Mouse (Mus musculus): ENCODE results near the gene Rap1a. TPM values are rescaled to one million over a fixed set of nuclear protein-coding genes. Genes with fewer than 3 reads are reported as not detected.

Rap1a gene
- polyA plus RNA-seq, 2 experiments, result 37.4 to 86.2 TPM

- no peaks in the 10 kb centered on the region for H3K9me3 ChIP-seq (ENCODE audit: control insufficient read depth, low read length)
- no peaks in the 10 kb centered on the region for H3K36me3 ChIP-seq (replicated peaks; ENCODE audit: control insufficient read depth, insufficient read depth, low read depth)
- DNase-seq (ENCODE audit: low read depth in 3 of 3, low spot score in 3 of 3), result no peak
- no peak overlapping the region for H3K4me2 ChIP-seq (ENCODE audit: low read depth)
- no peak overlapping the region for H3K27ac ChIP-seq
- H3K4me3 ChIP-seq (ENCODE audit: insufficient read depth in 1 of 2, low read depth in 2 of 2, low read length in 2 of 2), result no peak overlapping the region
- no peak for TF ChIP-seq CTCF (IDR thresholded peaks at IDR 0.05; ENCODE audit: low read depth)
- 0 out of 2 replicates have a peak, but pooled peaks have one; percentile 55 for TF ChIP-seq EP300 (IDR thresholded peaks at IDR 0.05; ENCODE audit: low read depth)
- WGBS (ENCODE audit: insufficient replicate concordance), result 30% methylated on average over 3 of the region's 3 CpGs
- H3K27me3 ChIP-seq (ENCODE audit: control insufficient read depth, insufficient read depth, low read length), result no peaks in the 10 kb centered on the region
- H3K4me1 ChIP-seq (replicated peaks; ENCODE audit: control insufficient read depth in 2 of 2, insufficient read depth in 2 of 2, low read length in 1 of 2), result peaks cover 8% of the 10 kb centered on the region in 2 experiments
- peak; percentile 39 for ATAC-seq (ENCODE audit: insufficient read depth)
- H3K9ac ChIP-seq (replicated peaks), result no peak overlapping the region
Observed at GRCm38 (mm10) chr3:105836883-105837282, 35.7 kb upstream of the Rap1a start.

- Histone ChIP-seq H3K4me1 (replicated peaks; ENCODE audit: control insufficient read depth in 2 of 2, insufficient read depth in 2 of 2, low read length in 1 of 2) (peaks cover 8% of the 10 kb centered on the region in 2 experiments), H3K9ac (replicated peaks) (peak overlapping the region; percentile 27; the same call in 1 of the 2 replicates), H3K27me3 (ENCODE audit: control insufficient read depth, insufficient read depth, low read length) (no peaks in the 10 kb centered on the region), H3K9me3 (ENCODE audit: control insufficient read depth, low read length) (no peaks in the 10 kb centered on the region), H3K36me3 (replicated peaks; ENCODE audit: control insufficient read depth, insufficient read depth, low read depth) (no peaks in the 10 kb centered on the region), H3K4me3 (ENCODE audit: insufficient read depth in 1 of 2, low read depth in 2 of 2, low read length in 2 of 2) (no peak overlapping the region), H3K27ac (no peak overlapping the region), H3K4me2 (ENCODE audit: low read depth) (no peak overlapping the region)
- no peak for DNase-seq (ENCODE audit: low read depth in 3 of 3, low spot score in 3 of 3)
- peak; percentile 20; the same call in 1 of the 2 replicates for TF ChIP-seq EP300 (IDR thresholded peaks at IDR 0.05; ENCODE audit: low read depth)
- no peak for TF ChIP-seq CTCF (IDR thresholded peaks at IDR 0.05; ENCODE audit: low read depth)
- peak; percentile 68; the same call in 1 of the 2 replicates for ATAC-seq (ENCODE audit: insufficient read depth)
- 22% methylated on average over 3 of the region's 3 CpGs for WGBS (ENCODE audit: insufficient replicate concordance)
Observed at GRCm38 (mm10) chr3:105835875-105836274, 34.7 kb upstream of the Rap1a start.

GRCm38 (mm10) chr3:105831584-105831983, 30.4 kb upstream of the Rap1a start:
- Histone ChIP-seq H3K4me2 (ENCODE audit: low read depth) (no peak overlapping the region), H3K27me3 (ENCODE audit: control insufficient read depth, insufficient read depth, low read length) (no peaks in the 10 kb centered on the region), H3K27ac (no peak overlapping the region), H3K4me3 (ENCODE audit: insufficient read depth in 1 of 2, low read depth in 2 of 2, low read length in 2 of 2) (no peak overlapping the region), H3K36me3 (replicated peaks; ENCODE audit: control insufficient read depth, insufficient read depth, low read depth) (no peaks in the 10 kb centered on the region), H3K9ac (replicated peaks) (no peak overlapping the region), H3K4me1 (replicated peaks; ENCODE audit: control insufficient read depth in 2 of 2, insufficient read depth in 2 of 2, low read length in 1 of 2) (peaks cover 5 to 8% of the 10 kb centered on the region in 2 experiments), H3K9me3 (ENCODE audit: control insufficient read depth, low read length) (no peaks in the 10 kb centered on the region)
- ATAC-seq (ENCODE audit: insufficient read depth) (no peak), DNase-seq (ENCODE audit: low read depth in 3 of 3, low spot score in 3 of 3) (no peak)
- TF ChIP-seq CTCF (IDR thresholded peaks at IDR 0.05; ENCODE audit: low read depth) (no peak), EP300 (IDR thresholded peaks at IDR 0.05; ENCODE audit: low read depth) (no peak)
- WGBS (ENCODE audit: insufficient replicate concordance), result 84% methylated on average over 3 of the region's 3 CpGs

GRCm38 (mm10) chr3:105825501-105826161, 24.5 kb upstream of the Rap1a start:
- Histone ChIP-seq H3K4me2 (ENCODE audit: low read depth) (no peak overlapping the region), H3K4me1 (replicated peaks; ENCODE audit: control insufficient read depth in 2 of 2, insufficient read depth in 2 of 2, low read length in 1 of 2) (peaks cover 2 to 11% of the 10 kb centered on the region in 2 experiments; a peak in 3 of 4 replicates), H3K27ac (no peak overlapping the region), H3K9ac (replicated peaks) (no peak overlapping the region), H3K4me3 (ENCODE audit: insufficient read depth in 1 of 2, low read depth in 2 of 2, low read length in 2 of 2) (no peak overlapping the region), H3K27me3 (ENCODE audit: control insufficient read depth, insufficient read depth, low read length) (no peaks in the 10 kb centered on the region), H3K36me3 (replicated peaks; ENCODE audit: control insufficient read depth, insufficient read depth, low read depth) (no peaks in the 10 kb centered on the region), H3K9me3 (ENCODE audit: control insufficient read depth, low read length) (no peaks in the 10 kb centered on the region)
- DNase-seq (ENCODE audit: low read depth in 3 of 3, low spot score in 3 of 3) (no peak), ATAC-seq (ENCODE audit: insufficient read depth) (peak; percentile 28; the same call in 1 of the 2 replicates)
- TF ChIP-seq CTCF (IDR thresholded peaks at IDR 0.05; ENCODE audit: low read depth) (no peak), EP300 (IDR thresholded peaks at IDR 0.05; ENCODE audit: low read depth) (no peak)
- 32% methylated on average over 7 of the region's 7 CpGs for WGBS (ENCODE audit: insufficient replicate concordance)

GRCm38 (mm10) chr3:105824704-105825103, 23.6 kb upstream of the Rap1a start:
- H3K4me1 ChIP-seq (replicated peaks; ENCODE audit: control insufficient read depth in 2 of 2, insufficient read depth in 2 of 2, low read length in 1 of 2), result peaks cover 2 to 11% of the 10 kb centered on the region in 2 experiments; a peak in 3 of 4 replicates
- ATAC-seq (ENCODE audit: insufficient read depth) (no peak), DNase-seq (ENCODE audit: low read depth in 3 of 3, low spot score in 3 of 3) (no peak)
- no peaks in the 10 kb centered on the region for H3K36me3 ChIP-seq (replicated peaks; ENCODE audit: control insufficient read depth, insufficient read depth, low read depth)
- no peaks in the 10 kb centered on the region for H3K9me3 ChIP-seq (ENCODE audit: control insufficient read depth, low read length)
- TF ChIP-seq CTCF (IDR thresholded peaks at IDR 0.05; ENCODE audit: low read depth) (no peak), EP300 (IDR thresholded peaks at IDR 0.05; ENCODE audit: low read depth) (no peak)
- H3K27ac ChIP-seq, result no peak overlapping the region
- H3K9ac ChIP-seq (replicated peaks), result no peak overlapping the region
- H3K27me3 ChIP-seq (ENCODE audit: control insufficient read depth, insufficient read depth, low read length), result no peaks in the 10 kb centered on the region
- 50% methylated on average over 2 of the region's 2 CpGs for WGBS (ENCODE audit: insufficient replicate concordance)
- H3K4me3 ChIP-seq (ENCODE audit: insufficient read depth in 1 of 2, low read depth in 2 of 2, low read length in 2 of 2), result no peak overlapping the region
- no peak overlapping the region for H3K4me2 ChIP-seq (ENCODE audit: low read depth)

Measured in liver, embryonic 14.5 days (tissue).